Mouse (Mus musculus): ENCODE results near the gene Crtac1. TPM values are rescaled to one million over a fixed set of nuclear protein-coding genes. Genes with fewer than 3 reads are reported as not detected.

Gene Crtac1
- polyA plus RNA-seq, 1 experiment from 2014 or later: 8.8 TPM

GRCm38 (mm10) chr19:42443266-42443665, 11.7 kb upstream of the Crtac1 start:
- 72% methylated on average over 4 of the region's 4 CpGs for WGBS
- Histone ChIP-seq H3K9me3 (no peaks in the 10 kb centered on the region), H3K36me3 (replicated peaks) (no peaks in the 10 kb centered on the region), H3K4me1 (peaks cover 20% of the 10 kb centered on the region), H3K27me3 (replicated peaks; ENCODE audit: low read depth, poor library complexity, severe bottlenecking) (no peaks in the 10 kb centered on the region), H3K27ac (replicated peaks) (no peak overlapping the region), H3K4me3 (no peak overlapping the region)
- DNase-seq (ENCODE audit: low spot score): no peak

GRCm38 (mm10) chr19:42442246-42443197, 10.9 kb upstream of the Crtac1 start:
- Histone ChIP-seq H3K4me1 (peaks cover 20% of the 10 kb centered on the region), H3K27ac (replicated peaks) (peak overlapping the region; percentile 35; the same call in 1 of the 2 replicates), H3K4me3 (no peak overlapping the region), H3K27me3 (replicated peaks; ENCODE audit: low read depth, poor library complexity, severe bottlenecking) (no peaks in the 10 kb centered on the region; the same call in 1 of the 2 replicates), H3K9me3 (no peaks in the 10 kb centered on the region), H3K36me3 (replicated peaks) (no peaks in the 10 kb centered on the region)
- peak; percentile 31 for DNase-seq (ENCODE audit: low spot score)
- WGBS: 30% methylated on average over 8 of the region's 8 CpGs

- H3K27ac ChIP-seq (replicated peaks): no peak overlapping the region
- no peak for DNase-seq (ENCODE audit: low spot score)
- peaks cover 17% of the 10 kb centered on the region for H3K4me1 ChIP-seq
- H3K27me3 ChIP-seq (replicated peaks; ENCODE audit: low read depth, poor library complexity, severe bottlenecking): peaks cover 11% of the 10 kb centered on the region
- WGBS: 37% methylated on average over 3 of the region's 3 CpGs
- H3K4me3 ChIP-seq: no peak overlapping the region
- H3K36me3 ChIP-seq (replicated peaks): no peaks in the 10 kb centered on the region
- no peaks in the 10 kb centered on the region for H3K9me3 ChIP-seq
Observed at GRCm38 (mm10) chr19:42440089-42440488, 8.5 kb upstream of the Crtac1 start.

DNA sequence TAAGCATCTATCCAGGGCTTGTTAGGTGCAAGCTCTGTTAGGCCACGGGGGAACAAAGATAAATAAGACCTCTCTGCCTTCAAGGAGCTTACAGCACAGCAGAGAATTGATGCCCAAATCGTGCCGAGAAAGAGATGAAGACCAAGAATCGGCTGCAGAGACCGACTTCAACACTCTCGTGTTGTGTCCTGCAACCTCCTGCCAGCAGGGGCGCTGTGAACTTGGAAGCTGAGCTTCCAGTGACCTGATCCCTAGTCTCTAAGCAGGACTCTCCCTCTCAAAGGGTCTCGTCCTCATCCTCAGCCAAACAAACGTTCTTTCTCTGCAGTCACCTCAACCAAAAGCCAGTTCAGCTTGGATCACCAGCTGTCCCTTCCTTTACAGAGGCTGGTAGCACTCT, 7.8 kb upstream of the Crtac1 start:
- whole genome bisulfite sequencing: 75% methylated on average over 9 of the region's 9 CpGs
- no peak for DNase-seq (ENCODE audit: low spot score)

GRCm38 (mm10) chr19:42435621-42436020, 4.0 kb upstream of the Crtac1 start:
- 60% methylated on average over 4 of the region's 4 CpGs for WGBS
- no peak overlapping the region for H3K4me3 ChIP-seq

More for the DNA sequence above, 7.8 kb upstream of the Crtac1 start:
- Histone ChIP-seq H3K36me3 (replicated peaks) (no peaks in the 10 kb centered on the region), H3K4me1 (peaks cover 17% of the 10 kb centered on the region), H3K27ac (replicated peaks) (no peak overlapping the region), H3K9me3 (no peaks in the 10 kb centered on the region), H3K4me3 (no peak overlapping the region), H3K27me3 (replicated peaks; ENCODE audit: low read depth, poor library complexity, severe bottlenecking) (peaks cover 18% of the 10 kb centered on the region)

GRCm38 (mm10) chr19:42432761-42433160, 1.2 kb upstream of the Crtac1 start:
- Histone ChIP-seq H3K4me3 (peak overlapping the region; percentile 76), H3K4me1 (peaks cover 21% of the 10 kb centered on the region), H3K36me3 (replicated peaks) (no peaks in the 10 kb centered on the region), H3K27ac (replicated peaks) (peak overlapping the region; percentile 85; the same call in 1 of the 2 replicates), H3K9me3 (no peaks in the 10 kb centered on the region), H3K27me3 (replicated peaks; ENCODE audit: low read depth, poor library complexity, severe bottlenecking) (peaks cover 72% of the 10 kb centered on the region)
- WGBS: 48% methylated on average over 8 of the region's 8 CpGs
- DNase-seq (ENCODE audit: low spot score): no peak

More at GRCm38 (mm10) chr19:42435621-42436020, 4.0 kb upstream of the Crtac1 start:
- peaks cover 55% of the 10 kb centered on the region for H3K27me3 ChIP-seq (replicated peaks; ENCODE audit: low read depth, poor library complexity, severe bottlenecking)
- peaks cover 21% of the 10 kb centered on the region for H3K4me1 ChIP-seq
- H3K36me3 ChIP-seq (replicated peaks): no peaks in the 10 kb centered on the region
- no peak for DNase-seq (ENCODE audit: low spot score)
- no peaks in the 10 kb centered on the region for H3K9me3 ChIP-seq
- no peak overlapping the region for H3K27ac ChIP-seq (replicated peaks)

DNA sequence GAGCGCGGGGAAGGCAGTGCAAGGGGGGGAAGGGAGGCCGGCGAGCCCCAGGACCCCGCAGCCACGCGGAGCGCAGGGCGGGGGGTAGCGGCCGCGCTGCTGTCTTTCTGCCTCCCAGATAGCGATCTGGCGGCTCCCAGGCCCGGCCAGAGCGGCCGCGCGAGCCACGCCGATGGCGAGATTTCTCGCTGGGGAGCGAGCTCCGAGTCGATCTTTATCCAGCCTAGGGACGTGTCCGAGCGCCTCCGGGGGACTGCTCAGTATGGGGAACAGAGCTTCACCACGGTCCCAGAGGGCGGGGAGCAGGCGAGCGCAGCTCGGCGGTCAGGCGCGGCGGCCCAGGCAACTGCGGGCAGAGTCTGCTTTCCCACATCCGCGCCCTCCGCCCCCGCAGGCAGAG, 608 bp upstream of the Crtac1 start:
- under 1% methylated on average over 43 of the region's 44 CpGs for WGBS
- Histone ChIP-seq H3K9me3 (no peaks in the 10 kb centered on the region), H3K36me3 (replicated peaks) (no peaks in the 10 kb centered on the region), H3K27me3 (replicated peaks; ENCODE audit: low read depth, poor library complexity, severe bottlenecking) (peaks cover 72% of the 10 kb centered on the region), H3K4me1 (peaks cover 21% of the 10 kb centered on the region), H3K4me3 (peak overlapping the region; percentile 76), H3K27ac (replicated peaks) (peak overlapping the region; percentile 85)
- peak; percentile 75 for DNase-seq (ENCODE audit: low spot score)

DNA sequence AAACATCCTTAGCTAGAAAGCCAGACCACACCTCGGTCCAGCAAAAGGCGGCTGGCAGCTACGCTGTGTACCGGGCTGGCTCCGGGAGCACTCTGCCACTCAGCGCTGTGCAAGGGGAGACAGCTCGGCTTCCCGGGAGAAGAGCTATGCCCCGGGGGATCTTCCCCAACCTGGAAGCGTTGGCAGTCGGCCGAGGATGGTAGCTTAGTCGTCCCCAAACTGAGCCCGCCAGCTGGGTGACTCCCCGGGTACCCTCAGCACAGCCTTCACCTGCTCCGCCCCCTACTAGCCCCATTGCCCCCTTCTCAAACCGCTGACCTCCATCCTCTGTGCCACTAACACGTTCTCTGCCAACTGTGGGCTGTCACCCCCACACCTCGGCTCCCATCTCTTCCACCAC, 602 bp downstream of the Crtac1 start:
- Histone ChIP-seq H3K4me1 (peaks cover 33% of the 10 kb centered on the region), H3K4me3 (peak overlapping the region; percentile 76), H3K36me3 (replicated peaks) (no peaks in the 10 kb centered on the region), H3K9me3 (no peaks in the 10 kb centered on the region), H3K27me3 (replicated peaks; ENCODE audit: low read depth, poor library complexity, severe bottlenecking) (peaks cover 71% of the 10 kb centered on the region), H3K27ac (replicated peaks) (peak overlapping the region; percentile 85)
- WGBS: 2% methylated on average over 19 of the region's 19 CpGs
- no peak for DNase-seq (ENCODE audit: low spot score)

- 15% methylated on average over 3 of the region's 3 CpGs for WGBS
- H3K4me1 ChIP-seq: peaks cover 49% of the 10 kb centered on the region
- no peak overlapping the region for H3K4me3 ChIP-seq
- DNase-seq (ENCODE audit: low spot score): peak; percentile 70
- H3K9me3 ChIP-seq: no peaks in the 10 kb centered on the region
- peaks cover 55% of the 10 kb centered on the region for H3K27me3 ChIP-seq (replicated peaks; ENCODE audit: low read depth, poor library complexity, severe bottlenecking)
- H3K36me3 ChIP-seq (replicated peaks): no peaks in the 10 kb centered on the region
- no peak overlapping the region for H3K27ac ChIP-seq (replicated peaks)
Observed at GRCm38 (mm10) chr19:42429410-42429809, 2.2 kb downstream of the Crtac1 start.

GRCm38 (mm10) chr19:42425208-42425607, 6.4 kb downstream of the Crtac1 start:
- WGBS: 9% methylated on average over 3 of the region's 3 CpGs
- Histone ChIP-seq H3K4me3 (no peak overlapping the region), H3K36me3 (replicated peaks) (no peaks in the 10 kb centered on the region), H3K9me3 (no peaks in the 10 kb centered on the region), H3K27me3 (replicated peaks; ENCODE audit: low read depth, poor library complexity, severe bottlenecking) (peaks cover 13% of the 10 kb centered on the region), H3K4me1 (peaks cover 59% of the 10 kb centered on the region), H3K27ac (replicated peaks) (no peak overlapping the region)
- DNase-seq (ENCODE audit: low spot score): peak; percentile 77

GRCm38 (mm10) chr19:42415042-42415441, 16.5 kb downstream of the Crtac1 start:
- Histone ChIP-seq H3K9me3 (no peaks in the 10 kb centered on the region), H3K36me3 (replicated peaks) (no peaks in the 10 kb centered on the region), H3K4me3 (no peak overlapping the region), H3K27me3 (replicated peaks; ENCODE audit: low read depth, poor library complexity, severe bottlenecking) (peaks cover 28% of the 10 kb centered on the region), H3K4me1 (peaks cover 4% of the 10 kb centered on the region; the same call in 1 of the 2 replicates), H3K27ac (replicated peaks) (no peak overlapping the region)
- DNase-seq (ENCODE audit: low spot score): no peak
- 84% methylated on average over 8 of the region's 8 CpGs for WGBS

- no peak for DNase-seq (ENCODE audit: low spot score)
- Histone ChIP-seq H3K36me3 (replicated peaks) (no peaks in the 10 kb centered on the region), H3K4me1 (peaks cover 25% of the 10 kb centered on the region), H3K4me3 (no peak overlapping the region), H3K27me3 (replicated peaks; ENCODE audit: low read depth, poor library complexity, severe bottlenecking) (peaks cover 70% of the 10 kb centered on the region), H3K9me3 (no peaks in the 10 kb centered on the region), H3K27ac (replicated peaks) (no peak overlapping the region)
- 26% methylated on average over 5 of the region's 5 CpGs for WGBS
Observed at GRCm38 (mm10) chr19:42409856-42410255, 21.7 kb downstream of the Crtac1 start.

GRCm38 (mm10) chr19:42409226-42409625, 22.4 kb downstream of the Crtac1 start:
- no peaks in the 10 kb centered on the region for H3K36me3 ChIP-seq (replicated peaks)
- DNase-seq (ENCODE audit: low spot score): peak; percentile 60
- H3K4me3 ChIP-seq: peak overlapping the region; percentile 45
- H3K27me3 ChIP-seq (replicated peaks; ENCODE audit: low read depth, poor library complexity, severe bottlenecking): peaks cover 69% of the 10 kb centered on the region
- WGBS: under 1% methylated on average over 19 of the region's 19 CpGs
- H3K9me3 ChIP-seq: no peaks in the 10 kb centered on the region
- peaks cover 25% of the 10 kb centered on the region for H3K4me1 ChIP-seq
- H3K27ac ChIP-seq (replicated peaks): no peak overlapping the region; the same call in 1 of the 2 replicates

Measured in embryonic facial prominence, embryonic 10.5 days (tissue).